Mouse (Mus musculus) kidney, postnatal 10 days (tissue): ENCODE results near the gene Nptxr.
A peak's percentile ranks its signal among the peaks of the same experiment; 100 is the strongest.

Experiments used
- DNase-seq: peaks from one replicate; pipeline ENCODE4 v3.0.0; 2021; ENCODE audit warnings: mixed read lengths

The Nptxr gene

DNA sequence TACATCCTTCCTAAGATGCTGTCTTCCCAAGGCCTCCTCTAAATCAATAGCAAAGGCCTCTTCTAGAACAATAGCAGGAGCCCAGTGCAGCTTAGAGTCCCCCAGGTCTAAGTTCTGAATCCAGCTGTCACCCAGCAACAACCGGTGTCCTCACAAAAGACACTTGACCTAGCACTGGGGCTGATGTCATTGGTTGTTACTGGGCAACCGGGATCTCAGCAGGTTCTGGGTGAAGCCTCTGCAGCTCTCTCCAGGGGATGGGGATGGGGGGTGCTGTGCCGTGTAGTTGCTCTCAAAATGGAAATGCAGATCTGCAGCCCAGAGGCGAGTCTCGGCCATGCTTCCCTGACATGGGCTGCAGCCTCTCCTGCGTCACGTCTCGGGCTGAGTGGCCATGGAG lies 16.8 kb downstream of the Nptxr start:
- DNase-seq = no peak

- no peak for DNase-seq
Measured at GRCm38 (mm10) chr15:79785056-79785455, 19.5 kb downstream of the Nptxr start.

DNA sequence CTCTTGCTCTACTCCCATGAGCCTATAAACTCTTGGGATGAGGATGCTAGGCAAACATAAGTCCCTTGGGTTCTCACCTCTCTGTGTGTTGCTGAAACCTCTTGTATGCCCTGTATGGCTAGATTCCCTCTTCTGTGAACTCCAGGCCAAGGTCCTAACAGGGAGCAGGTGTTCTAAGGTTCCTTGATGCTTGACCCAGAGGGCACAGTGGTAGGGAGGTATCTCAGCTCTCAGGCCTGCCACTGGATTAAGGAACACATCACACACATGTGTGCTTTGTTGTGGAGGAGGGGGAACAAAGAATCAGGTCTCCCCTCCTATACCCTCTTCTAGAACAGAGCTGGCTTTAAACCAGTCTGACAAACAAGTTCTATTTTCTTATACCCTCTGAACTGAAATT lies 26.8 kb downstream of the Nptxr start, which contains the start of gene Dnal4:
TSS of gene Dnal4 (minus strand) at position 101 of the 400 bp plus-strand sequence.
- DNase-seq = no peak

GRCm38 (mm10) chr15:79775662-79776061 lies 28.9 kb downstream of the Nptxr start:
- no peak for DNase-seq

GRCm38 (mm10) chr15:79774117-79775027 lies 30.2 kb downstream of the Nptxr start:
- DNase-seq = peak; percentile 98

- DNase-seq = no peak
Measured at GRCm38 (mm10) chr15:79770629-79771240, 33.8 kb downstream of the Nptxr start.

DNA sequence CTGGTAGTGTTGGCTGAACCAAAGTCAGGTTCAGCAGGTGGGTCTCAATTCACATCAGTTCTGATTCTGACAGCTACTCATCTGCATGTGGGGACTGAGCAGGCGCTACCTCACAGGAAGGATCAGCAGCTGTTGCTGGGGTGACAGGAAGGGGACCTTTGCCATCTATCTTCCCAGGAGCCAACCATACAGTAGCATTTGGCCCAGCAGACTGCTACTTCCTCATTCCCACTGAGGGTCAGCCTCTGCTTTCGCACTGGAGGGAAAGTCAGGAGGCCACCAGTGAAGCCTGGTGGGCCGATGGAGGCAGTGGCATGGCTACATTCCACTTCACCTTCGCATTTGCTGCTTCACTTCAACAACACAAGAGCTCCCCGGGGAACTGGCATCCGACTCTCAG lies 36.3 kb downstream of the Nptxr start:
- DNase-seq = no peak

DNA sequence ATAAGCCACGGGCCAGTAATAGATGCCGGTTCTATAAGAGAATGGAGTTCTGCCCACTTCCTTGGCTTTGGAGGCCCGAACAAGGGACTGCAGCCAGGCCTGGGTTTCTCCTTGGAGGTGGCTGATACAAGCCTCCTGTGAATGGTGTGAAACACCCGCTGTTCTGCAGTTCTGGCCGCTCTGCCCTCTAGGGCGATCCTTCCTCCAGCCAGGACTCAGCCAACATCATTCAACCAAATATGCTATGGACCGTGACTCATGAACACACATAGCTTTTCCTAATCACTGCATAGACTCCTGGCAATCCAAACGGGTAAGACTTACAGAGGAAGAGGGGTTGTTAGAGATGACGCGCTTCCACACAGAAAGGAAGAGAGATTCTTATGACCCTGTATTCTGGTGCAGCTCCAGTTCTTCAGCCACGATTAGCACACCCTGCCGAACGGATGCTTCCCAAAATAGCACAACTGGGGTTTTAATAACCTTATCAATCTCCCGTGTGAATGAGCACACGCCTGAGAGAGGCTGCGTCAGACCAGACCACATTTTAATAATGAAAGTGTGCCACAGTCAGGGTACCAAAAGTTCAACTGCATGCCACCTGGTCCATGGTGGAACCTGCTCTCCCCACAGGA lies 37.1 kb downstream of the Nptxr start:
- DNase-seq = no peak

DNA sequence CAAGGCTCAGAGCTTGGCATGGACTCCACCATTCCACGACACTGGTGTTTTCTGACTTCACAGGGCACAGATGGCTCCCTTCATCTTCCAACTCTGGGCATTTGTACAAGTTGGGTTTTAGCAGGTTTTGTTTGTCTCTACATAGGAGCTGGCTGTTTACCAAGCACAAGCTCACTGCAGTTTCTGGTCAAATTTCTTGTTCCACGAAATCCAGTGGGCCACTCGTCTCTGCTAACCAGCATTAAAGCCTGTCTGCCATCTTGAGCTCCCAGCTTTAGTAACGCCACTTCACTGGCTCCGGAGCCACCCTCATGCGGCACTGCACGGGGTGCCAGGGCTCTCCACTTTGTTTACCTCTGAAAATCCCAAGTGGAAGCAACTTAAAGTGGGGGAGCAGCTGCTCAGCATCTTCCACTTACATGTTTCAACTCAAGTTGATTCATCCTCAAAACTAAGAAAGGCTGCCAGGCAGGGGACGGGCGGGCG lies 37.9 kb downstream of the Nptxr start:
- no peak for DNase-seq

DNA sequence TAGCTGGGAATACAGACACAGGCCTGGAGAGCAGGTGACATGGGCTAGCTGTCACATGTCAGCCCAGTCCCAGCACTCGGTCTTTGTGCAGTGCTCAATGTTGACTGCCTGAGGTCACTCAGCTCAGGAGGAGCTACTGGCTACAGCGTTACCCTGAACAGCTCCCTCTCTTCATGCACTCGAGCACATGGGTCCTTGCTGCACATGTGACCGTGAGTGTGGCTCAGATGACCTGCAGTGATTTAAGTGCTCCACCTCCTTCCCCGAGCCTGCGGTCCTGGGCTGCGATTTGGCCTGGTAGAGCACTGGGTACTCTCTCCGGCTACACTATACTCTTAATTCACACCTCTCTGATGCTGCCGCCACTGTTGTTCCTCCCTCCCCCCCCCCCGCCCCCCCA lies 38.4 kb downstream of the Nptxr start:
- no peak for DNase-seq

GRCm38 (mm10) chr15:79765361-79765760 lies 39.2 kb downstream of the Nptxr start:
- DNase-seq = peak; percentile 64

DNA sequence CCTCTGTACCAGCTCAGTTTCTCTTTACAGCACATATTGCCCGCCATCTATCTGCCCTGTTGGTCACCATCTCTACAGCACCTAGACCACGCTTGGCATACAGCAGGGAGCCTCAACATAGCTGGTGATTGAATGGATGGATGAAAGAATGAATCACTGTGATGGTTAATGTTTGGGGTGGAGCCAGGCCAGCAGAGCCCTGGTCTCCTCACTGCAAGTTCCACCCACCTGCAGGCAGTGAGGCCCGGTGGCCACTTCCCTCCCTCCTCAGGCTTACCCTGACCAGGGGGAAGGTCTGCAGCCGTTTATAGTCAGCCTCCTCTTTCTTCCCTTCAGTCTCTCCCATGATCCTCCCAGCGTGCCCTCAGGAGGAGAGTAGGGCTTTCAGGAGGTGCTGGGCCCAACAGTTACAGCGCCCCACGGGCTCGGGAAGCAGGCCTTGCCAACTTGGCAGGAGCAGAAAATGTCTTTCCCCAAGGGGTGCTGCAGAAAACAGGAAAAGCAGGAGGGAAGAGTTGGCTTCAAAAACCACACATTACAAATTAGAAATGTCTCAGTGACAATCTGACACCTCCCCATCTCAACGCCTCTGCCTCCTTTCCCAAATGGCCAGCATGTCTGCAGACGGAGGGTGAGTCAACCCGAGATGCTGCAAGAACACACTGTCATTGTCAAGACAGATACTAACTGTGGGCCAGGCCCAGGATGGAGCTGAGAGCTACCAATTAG lies 39.9 kb downstream of the Nptxr start:
- DNase-seq = no peak

- no peak for DNase-seq
Measured at GRCm38 (mm10) chr15:79763601-79764246, 40.8 kb downstream of the Nptxr start.

GRCm38 (mm10) chr15:79763001-79763400 lies 41.6 kb downstream of the Nptxr start:
- no peak for DNase-seq

GRCm38 (mm10) chr15:79760956-79761355 lies 43.6 kb downstream of the Nptxr start:
- no peak for DNase-seq

DNA sequence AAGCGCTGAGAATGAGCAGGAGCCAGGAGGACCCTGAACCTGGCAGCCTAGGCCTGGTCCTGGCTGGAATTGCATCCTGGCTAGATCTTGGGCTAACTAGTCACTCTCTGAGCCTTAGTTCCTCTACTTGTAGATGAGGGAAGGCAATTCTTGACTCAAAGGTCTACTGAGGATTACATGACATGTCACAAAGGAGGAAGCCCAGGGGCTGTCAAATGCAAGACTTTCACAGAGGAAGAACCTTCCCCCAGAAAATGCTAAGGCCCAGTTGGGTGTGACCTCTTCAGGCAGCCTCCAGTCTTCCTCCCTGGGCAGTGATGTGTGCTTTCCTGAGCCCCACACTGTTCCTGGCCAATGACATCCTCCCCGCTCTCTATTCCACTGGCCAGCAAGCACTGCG lies 47.4 kb downstream of the Nptxr start:
- DNase-seq = no peak

- DNase-seq = no peak
Measured at GRCm38 (mm10) chr15:79755977-79756625, 48.5 kb downstream of the Nptxr start.

GRCm38 (mm10) chr15:79755176-79755575 lies 49.4 kb downstream of the Nptxr start:
- DNase-seq = no peak

- DNase-seq = no peak
Measured at GRCm38 (mm10) chr15:79753873-79754272, 50.7 kb downstream of the Nptxr start.

DNA sequence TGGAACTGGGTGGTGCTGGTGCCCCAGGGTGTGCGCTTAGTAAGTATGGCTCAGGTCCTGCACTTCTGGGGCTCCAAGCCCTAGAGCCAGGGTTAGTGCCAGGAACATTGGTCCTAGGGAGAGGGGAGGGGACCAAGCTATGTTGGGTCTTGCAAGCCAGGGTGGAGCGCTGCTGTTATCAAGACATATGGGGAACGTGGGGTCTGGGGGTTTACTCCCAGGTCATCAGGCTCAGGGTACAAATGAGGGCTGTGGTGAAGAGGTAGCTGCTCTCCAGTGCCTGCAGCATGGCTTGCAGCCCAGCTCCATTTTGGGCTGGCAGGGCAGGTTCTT lies 51.2 kb downstream of the Nptxr start:
- DNase-seq = no peak

DNA sequence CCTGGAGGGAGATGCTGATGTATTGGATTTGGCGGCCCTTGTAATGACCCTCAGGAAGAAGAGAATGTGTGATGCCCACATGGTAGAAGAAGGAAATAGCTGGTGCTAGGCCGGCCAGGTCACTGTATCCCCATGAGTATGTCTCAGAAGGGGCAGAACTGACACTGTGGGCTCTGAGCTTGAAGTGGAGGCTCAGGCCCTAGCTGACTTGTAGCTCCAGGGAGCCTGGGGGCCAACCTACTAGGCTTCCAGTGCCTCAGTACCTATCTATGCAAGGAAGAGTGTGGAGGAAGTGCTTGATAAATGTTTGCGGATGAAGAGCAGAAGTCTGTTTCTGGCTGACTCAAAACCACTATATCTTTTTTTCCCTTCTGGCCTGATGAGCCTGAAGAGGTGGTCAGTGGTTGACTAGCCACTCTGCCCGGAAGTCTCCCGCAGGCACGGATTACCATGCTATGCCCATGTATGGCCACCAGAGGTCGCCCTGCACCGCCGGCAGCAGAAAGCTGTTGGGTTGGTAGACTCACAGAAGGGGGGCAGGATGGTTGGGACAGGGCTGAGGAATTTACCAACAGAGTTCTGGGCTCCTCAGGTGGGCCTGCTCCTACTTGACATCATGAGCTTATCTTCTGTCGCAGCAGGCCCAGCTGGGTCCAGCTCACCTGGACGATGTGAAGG lies 51.7 kb downstream of the Nptxr start:
- DNase-seq = peak; percentile 86
